Mouse (Mus musculus) embryo, embryonic 10.5 days (tissue): ENCODE results near the gene Aox3.

Source experiments
- DNase-seq: peaks from one replicate; pipeline ENCODE4 v3.0.0-alpha.2; 2015; ENCODE audit warnings: low spot score

Aox3 gene

GRCm38 (mm10) chr1:58107066-58107465 lies 5.9 kb upstream of the Aox3 start:
- DNase-seq, result no peak

GRCm38 (mm10) chr1:58110241-58110640 lies 2.7 kb upstream of the Aox3 start:
- no peak for DNase-seq

- DNase-seq, result no peak
These were observed 1.6 kb upstream of the Aox3 start for GRCm38 (mm10) chr1:58111315-58111714.

GRCm38 (mm10) chr1:58113441-58113840 lies 511 bp downstream of the Aox3 start:
- DNase-seq, result no peak

- DNase-seq, result no peak
These were observed 1.2 kb downstream of the Aox3 start for GRCm38 (mm10) chr1:58114021-58114560.

GRCm38 (mm10) chr1:58114666-58115375 lies 1.9 kb downstream of the Aox3 start:
- no peak for DNase-seq

GRCm38 (mm10) chr1:58118231-58118630 lies 5.3 kb downstream of the Aox3 start:
- no peak for DNase-seq

GRCm38 (mm10) chr1:58124901-58125300 lies 12.0 kb downstream of the Aox3 start:
- DNase-seq, result no peak

GRCm38 (mm10) chr1:58137891-58138290 lies 25.0 kb downstream of the Aox3 start:
- no peak for DNase-seq

GRCm38 (mm10) chr1:58138986-58139385 lies 26.1 kb downstream of the Aox3 start:
- no peak for DNase-seq

- no peak for DNase-seq
These were observed 27.7 kb downstream of the Aox3 start for GRCm38 (mm10) chr1:58140607-58141006.

- peak; percentile 3 for DNase-seq
These were observed 31.6 kb downstream of the Aox3 start for GRCm38 (mm10) chr1:58144384-58145069.

GRCm38 (mm10) chr1:58146026-58146425 lies 33.1 kb downstream of the Aox3 start:
- DNase-seq, result no peak

GRCm38 (mm10) chr1:58147776-58148175 lies 34.8 kb downstream of the Aox3 start:
- DNase-seq, result no peak

GRCm38 (mm10) chr1:58152247-58152646 lies 39.3 kb downstream of the Aox3 start:
- no peak for DNase-seq

- peak; percentile 69 for DNase-seq
These were observed 43.8 kb downstream of the Aox3 start for GRCm38 (mm10) chr1:58156747-58157146.

- DNase-seq, result no peak
These were observed 57.0 kb downstream of the Aox3 start for GRCm38 (mm10) chr1:58169893-58170292.

- no peak for DNase-seq
These were observed 75.7 kb downstream of the Aox3 start for GRCm38 (mm10) chr1:58188514-58189175.

- DNase-seq, result no peak
These were observed 81.4 kb downstream of the Aox3 start for GRCm38 (mm10) chr1:58194317-58194716.

- DNase-seq, result no peak
These were observed 82.1 kb downstream of the Aox3 start for GRCm38 (mm10) chr1:58194988-58195387.

GRCm38 (mm10) chr1:58195541-58195940 lies 82.6 kb downstream of the Aox3 start:
- no peak for DNase-seq

GRCm38 (mm10) chr1:58197023-58197422 lies 84.1 kb downstream of the Aox3 start:
- no peak for DNase-seq

- DNase-seq, result no peak
These were observed 85.5 kb downstream of the Aox3 start for GRCm38 (mm10) chr1:58198386-58198785.
